Mouse (Mus musculus) mesoderm, embryonic 11.5 days (tissue): ENCODE measurements around the gene Gm9857.

Source experiments
- DNase-seq: peaks from one replicate; pipeline ENCODE4 v3.0.0-alpha.2; 2012; ENCODE audit warnings: low read depth, low spot score

Gene Gm9857

DNA sequence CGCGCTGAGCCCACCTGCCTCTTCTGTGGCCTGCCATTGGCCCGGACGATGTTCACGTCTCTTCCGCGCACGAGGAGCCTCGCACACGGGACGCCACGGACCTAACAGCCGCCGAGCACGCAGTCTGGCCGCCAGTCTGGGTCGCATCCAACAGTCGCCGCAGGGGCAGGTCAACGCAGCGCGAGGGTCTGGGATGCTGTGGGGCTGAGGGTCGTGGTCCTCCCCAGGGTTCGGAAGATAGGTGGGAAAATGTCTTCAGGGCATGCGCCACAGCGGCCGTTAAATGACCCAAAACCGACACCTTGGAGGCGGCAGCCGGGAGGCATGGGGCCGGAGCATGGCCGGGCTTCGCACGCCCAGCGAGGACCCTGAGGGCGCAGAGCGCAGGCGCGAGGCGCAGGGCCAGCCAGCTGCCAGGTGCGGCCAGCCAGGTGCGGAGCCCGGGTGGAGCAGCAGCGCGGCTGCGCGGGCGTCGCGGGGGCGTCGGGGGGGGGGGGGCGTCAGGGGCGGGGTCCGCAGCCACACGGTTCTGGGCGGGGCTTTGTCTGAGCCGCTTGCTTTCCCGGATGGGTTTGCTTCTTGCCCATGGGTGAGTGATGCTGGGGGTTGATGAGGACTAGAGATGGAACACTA lies at the start of gene Gm9857:
TSS of gene Gm9857 (minus strand) at position 445 of the 633 bp plus-strand sequence.
- peak; percentile 28 for DNase-seq

DNA sequence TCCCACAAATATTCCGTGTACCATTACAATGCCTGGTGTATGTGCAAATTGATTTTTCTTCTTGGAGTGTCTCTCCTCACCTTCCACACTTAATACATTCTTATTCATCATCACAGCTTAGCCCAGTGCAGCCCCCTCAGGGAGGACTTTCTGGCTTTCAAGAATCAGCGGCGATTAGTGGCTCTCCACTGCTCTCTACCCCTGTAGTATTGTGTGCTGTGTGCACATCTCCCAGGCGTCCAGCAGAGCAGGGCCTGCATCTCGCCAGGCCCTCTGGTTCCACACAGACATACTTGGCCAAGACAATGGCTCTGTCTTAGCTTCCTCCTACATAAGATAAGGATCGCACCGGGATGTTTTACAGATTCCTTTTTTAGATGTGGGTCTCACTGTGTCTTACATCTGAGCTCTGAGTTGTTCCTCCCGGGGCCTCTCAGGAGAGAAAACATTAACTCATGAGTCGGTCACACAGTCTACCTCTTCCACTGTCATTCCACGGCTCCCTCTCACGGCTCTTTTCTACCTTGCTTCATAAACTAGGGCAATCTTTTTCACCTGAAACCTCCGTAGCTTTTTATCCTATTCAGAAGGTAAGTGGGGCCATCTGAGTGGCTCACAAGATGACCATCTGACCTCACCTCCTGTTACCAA lies 46.9 kb upstream of the Gm9857 start:
- no peak for DNase-seq

DNA sequence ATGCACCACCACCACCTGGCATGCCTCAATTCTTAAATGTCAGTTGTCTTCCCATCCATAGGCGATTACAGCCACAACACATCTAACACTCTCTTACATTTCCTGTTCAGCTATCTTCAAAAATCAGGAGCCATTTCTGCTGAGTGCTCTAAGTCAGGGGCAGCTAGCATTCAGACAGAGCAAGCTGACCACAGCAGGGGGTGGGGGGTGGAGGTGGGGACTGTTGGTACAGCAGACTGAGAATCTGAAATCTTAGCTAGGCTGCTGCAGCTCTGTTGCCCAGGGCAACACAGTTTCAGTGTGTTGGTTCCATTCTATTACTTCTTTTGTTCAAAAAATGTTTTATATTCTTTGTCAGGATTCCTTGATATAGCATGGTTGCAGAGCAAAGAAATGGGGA lies 46.3 kb upstream of the Gm9857 start:
- no peak for DNase-seq

DNA sequence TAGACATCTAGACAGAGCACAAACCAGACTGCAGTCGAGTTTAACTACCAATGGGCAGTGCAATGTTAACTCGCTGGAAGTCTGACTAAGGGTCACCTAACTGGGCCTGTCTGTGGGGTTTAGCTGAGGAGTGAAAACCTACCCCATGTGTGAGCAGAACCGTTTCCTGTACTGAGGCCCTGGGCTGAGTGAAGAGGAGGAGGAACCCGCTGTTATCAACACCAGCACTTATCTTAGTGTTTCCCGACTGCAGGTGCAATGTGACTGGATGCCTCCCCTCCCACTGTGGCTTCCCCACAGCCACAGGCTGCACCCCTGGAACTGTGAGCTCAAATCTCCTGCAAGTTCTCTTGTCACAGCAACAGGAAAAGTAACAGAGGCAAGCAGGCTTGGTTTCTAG lies 43.7 kb upstream of the Gm9857 start:
- DNase-seq, result no peak

DNA sequence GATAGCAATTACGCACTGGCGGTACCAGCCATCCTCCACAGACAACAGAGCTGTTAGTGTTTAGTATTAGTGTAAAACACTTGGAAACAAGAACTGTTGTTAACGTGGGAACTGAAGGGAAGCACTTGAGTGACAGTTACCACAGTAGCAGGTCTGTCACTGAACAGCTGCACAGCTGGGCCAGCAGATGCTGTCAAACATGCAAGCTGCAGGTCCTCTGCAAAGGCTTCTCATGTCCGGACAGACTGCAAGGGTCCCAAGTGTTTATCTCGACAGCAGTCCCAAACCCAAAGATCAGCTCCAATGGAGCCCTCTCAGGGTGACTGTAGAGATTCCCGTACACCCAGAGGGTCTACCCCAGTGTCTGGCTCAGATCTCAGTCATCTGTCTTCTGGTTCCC lies 41.7 kb upstream of the Gm9857 start:
- no peak for DNase-seq

DNA sequence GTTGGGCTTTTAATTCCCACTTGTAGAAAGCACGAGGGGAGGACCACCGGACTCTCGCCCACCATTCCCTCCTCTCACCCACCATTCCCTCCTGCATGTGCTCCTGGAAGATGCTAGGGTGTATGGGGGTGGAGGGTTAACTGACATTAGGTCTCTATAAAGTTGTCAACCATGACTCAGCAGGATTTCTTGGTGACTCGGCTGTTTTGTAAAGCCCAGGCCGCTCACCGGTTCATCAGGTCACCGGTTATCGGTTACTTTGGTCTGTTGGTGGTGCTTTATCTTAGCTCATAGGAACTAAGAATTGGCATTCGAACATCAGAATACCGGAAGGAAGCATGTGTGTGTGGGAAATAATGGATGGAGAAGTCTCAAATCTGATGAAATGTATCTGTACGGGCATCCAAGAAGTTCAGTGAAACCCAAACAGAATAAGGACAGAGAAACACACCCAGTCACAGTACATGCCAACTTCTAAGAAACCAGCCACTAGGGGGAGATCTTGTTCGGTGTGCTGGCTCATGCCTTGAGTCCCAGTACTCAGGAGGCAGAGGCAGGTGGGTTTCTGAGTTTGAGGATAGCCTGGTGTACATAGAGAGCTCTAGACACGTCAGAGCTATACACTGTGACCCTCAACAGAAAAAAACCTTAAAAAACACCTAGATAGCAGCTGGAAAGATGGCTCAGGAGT lies 37.2 kb upstream of the Gm9857 start:
- DNase-seq, result no peak

DNA sequence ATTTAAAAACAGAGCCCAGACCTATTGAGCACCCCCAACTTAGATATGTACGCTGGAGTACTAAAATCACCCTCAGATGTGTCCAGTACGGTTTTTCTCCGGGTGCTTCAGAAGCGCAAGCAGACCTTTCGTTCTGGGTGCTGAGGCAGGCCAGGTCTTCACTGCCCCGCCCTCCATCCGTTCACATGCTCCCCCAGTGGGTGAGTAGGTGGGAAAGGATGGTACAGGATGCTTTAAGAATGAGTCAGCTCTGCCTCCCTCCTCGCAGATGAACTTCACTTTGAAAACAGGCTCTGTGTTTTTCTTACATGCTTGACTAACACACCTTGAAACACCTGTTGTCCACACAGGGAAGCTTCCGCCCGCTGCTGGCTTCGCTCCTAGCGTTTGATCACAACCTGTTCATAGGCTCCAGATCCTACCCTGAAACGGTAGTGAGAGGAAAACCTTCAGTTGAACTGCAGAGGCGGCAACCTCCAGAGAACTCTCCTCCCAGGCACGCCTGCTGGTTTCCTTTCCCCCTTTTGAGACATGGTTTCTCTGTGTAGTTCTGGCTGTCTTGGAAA lies 34.8 kb upstream of the Gm9857 start:
- no peak for DNase-seq

DNA sequence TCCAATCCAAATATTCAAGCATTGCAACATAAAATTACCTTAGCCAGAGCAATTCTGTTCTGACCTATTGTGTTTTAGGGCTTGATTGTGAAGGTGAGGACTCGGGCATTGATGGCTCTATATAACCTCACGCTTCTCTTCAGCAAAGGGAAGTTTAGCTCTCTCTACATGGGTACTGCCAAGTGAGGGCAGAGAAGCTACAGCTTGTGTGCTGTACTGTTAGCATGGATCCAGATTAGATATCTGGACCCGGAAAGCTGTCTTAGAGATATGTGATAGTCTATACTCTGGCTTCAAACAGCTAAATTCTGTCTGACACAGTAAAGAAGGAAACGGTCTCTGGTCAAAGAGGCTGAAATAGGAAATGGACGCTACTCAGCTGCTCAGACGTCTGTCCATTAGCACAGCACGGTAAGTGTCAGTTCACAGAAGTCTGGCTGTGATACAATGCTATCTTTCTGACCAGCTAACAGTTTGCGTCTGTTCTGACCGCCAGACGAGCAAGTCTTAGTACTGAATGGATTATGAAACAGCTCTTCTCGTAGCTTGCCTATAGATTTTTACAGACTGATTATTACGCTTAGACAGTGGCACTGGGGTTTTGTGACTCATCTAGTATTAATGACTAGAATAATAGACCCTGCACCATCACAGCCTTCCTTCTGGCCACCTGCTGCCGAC lies 33.9 kb upstream of the Gm9857 start:
- DNase-seq, result no peak

DNA sequence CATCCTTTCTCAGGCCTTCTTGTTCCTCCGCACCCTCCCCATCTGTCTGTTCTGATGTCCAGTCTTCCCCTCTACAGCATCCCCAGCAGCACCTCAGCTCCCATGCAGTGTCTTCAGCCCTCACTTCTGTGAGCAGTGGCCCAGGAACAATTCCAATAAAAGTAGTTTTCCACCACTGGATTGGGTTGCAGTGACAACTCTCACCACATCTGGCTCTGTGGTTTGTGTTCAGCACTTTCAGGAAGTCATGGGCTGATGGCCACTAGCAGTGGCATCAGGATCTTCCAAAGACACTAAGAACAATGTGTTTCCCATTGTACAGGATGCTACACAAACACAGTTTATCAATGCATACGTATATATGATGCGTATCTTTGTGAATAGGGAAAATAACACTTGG lies 25.8 kb upstream of the Gm9857 start:
- DNase-seq, result no peak

DNA sequence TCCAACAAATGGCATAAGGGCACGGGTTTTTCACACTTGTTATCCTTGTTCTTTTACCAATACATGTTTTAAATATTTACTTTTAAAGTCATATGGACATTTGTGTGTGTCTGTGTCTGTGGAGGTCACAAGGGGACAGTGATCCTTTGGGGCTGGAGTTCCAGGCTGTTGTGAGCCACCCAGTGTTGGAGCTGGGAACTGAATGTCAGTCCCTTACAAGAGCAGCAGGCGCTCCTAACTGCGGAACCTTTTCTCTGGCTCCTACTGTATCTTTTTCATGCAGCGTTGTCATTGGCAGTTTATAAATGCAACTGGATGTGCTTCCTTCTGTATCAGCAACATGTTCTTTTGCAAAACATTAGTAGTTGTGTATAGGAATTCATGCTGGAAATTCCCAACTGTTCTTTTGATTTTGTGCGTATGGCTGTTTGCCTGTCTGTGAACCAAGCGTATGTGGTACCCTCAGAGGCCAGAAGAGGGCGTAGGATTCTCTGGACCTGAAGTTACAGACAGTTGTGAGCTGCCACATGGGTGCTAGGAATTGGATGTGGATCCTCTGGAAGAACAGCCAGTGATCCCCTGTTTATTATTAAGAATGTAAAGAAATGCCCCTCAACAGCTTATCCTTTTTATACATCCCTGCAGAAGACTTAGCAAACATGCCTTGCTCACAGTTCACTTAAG lies 24.3 kb upstream of the Gm9857 start:
- no peak for DNase-seq

DNA sequence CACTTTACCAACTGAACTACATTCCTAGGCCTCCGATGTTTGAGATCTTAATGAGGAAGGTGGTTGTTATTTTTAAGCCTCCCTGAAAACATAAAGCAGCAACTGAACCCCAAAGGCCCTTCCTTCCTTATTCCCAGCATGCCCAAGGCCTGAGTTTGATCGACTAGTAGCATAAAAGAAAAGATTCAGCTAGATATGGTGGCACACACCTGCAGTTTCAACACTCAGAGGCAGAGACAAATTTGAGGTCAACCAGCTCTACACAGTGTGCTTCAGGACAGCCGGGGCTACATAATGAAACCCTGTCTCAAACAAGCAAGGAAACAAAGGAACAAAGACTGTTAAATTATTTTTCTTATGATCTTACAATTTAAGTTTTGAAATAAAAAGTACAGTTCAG lies 23.5 kb upstream of the Gm9857 start:
- DNase-seq, result no peak

DNA sequence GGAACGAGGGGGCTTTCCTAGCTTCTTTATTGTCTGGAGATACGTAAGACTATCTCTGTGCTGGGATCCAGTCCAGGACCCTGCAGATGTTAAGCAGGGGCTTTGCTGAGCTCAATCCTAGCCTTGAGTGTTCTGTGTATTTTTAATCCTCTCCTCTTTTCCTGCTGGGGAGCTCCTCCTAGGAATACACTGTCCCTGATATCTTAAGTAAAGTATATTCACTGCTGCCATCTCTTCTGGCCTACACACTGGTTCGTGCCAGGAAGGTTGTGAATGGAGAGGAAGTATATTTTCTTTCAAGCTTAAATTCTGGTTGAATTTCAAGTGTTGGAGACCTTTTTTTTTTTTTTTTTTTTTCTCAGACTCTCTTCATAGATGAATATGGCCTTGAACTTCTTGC lies 23.0 kb upstream of the Gm9857 start:
- DNase-seq, result no peak

DNA sequence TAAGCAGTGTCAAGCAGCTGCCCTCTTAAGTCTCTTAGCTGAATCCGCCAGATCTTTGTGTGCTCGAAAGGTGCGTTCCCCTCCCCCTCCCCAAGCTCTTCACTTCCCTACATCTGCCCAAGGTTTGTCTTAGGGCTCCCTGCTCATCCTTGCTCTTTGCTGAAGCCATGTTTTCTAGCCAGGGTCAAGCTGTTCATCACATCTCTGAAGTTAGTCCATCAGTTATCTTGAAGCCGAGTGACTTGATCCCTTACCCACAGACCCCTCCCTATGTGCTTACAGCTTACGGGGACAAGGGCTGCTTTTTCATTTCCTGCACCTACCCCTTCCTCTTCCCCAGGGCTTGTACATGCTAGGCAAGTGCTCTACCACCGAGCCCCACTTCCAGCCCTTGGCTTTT lies 21.4 kb upstream of the Gm9857 start:
- no peak for DNase-seq

DNA sequence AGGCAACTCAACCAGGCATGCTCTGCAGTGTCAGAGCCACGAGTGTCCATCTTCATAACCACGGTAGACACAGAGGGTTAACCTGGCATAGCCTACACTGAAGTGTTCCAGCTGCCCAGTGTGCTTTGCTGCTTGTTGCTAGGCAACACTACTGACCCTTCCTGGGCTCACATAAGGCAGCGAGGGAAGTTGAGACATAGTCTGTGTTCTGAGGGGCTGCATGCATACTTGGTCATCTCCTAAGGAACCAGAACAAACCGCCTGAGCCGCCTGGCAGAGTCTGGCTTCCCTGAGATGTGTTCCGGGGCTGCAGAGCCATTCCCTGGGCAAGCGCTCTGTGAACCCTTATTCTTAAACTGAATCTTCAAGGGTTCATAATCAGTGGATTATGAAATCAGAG lies 21.0 kb upstream of the Gm9857 start:
- DNase-seq, result peak; percentile 60

DNA sequence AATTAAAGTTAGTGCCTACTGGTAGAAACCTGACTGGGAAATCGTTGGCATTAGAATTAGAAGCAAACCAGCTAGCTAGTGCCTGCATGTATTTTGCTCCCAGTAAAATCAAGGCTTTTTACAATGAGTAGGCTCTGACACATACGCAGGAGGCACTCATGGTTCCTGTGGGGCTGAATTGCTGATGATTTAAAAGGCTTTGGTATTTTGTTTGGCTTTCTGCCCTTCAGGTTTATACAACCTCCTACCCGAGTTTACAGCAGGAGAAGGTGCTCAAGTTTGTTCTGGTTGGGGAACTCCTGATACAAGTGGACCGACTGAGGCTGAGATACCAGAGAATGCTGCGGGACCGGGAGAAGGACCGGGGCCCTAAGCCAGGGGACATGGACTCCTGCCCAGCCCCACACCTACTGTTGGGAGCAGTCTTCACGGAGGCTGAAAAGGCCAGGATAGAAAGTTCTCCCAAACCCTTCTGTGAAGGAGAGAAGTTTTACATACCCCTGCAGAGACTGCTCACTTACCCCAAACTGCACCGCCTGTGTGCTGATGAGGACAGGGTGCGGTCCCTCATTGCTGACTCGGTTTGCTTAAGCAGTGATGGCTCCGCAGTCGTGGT lies 19.5 kb upstream of the Gm9857 start:
- DNase-seq, result no peak

DNA sequence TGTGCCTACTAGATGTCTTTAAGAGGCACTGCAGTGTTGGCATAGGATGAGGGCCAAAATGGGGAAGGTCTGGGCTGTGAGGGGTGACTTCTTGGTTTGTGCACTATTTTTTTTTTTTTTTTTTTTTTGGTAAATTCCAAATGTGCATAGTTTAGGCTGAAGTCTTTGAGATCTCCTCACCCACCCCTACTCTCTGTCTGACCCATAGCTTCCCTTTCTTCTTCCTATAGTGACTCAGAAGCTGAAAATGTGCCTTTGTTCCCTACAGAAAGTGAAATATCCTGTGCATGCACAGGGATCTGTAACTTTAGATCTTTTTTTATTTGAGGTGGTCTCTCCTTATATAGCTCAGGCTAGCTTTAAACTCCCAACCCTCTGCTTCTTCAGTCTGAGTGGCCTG lies 17.7 kb upstream of the Gm9857 start:
- no peak for DNase-seq

DNA sequence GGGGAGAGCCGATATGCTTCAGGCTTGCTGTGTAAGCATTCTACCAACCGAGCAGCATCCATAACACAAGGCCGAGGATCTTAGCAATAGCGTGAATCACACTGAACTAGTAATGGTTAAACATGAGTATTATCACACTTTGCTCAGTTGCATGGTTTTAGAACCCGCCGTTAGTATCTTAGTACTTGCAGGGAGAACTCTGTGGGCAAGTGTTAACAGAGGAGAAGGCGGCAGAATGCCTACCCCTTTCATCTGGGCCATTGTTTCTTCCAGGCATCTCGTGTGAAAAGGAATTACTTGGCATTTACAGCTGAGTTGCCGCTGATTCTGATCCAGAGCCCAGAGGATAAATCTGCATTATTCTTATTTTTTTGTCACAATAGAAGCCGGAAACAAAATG lies 751 bp upstream of the Gm9857 start:
- DNase-seq, result no peak

DNA sequence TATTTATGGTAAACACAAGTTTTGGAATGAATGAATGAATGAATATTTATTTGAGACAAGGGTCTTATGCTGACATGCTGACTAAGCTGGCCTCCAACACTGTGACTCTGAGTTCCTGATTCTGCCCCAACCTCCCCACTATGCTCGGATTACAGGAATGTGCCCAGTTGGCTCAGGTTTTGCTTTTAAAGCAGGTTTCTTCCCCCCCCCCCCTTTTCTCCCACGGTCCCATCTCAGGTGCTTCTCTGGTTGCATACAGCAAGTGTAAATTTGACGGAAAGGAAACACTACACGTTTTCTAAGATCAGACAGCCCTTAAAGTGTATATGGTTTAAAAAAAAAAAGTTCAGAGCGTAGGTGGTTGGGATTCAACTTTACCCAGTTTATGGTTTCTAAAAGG lies 672 bp downstream of the Gm9857 start, which contains the start of gene Henmt1:
TSS of gene Henmt1 (plus strand) at position 301 of the 400 bp plus-strand sequence.
- no peak for DNase-seq

DNA sequence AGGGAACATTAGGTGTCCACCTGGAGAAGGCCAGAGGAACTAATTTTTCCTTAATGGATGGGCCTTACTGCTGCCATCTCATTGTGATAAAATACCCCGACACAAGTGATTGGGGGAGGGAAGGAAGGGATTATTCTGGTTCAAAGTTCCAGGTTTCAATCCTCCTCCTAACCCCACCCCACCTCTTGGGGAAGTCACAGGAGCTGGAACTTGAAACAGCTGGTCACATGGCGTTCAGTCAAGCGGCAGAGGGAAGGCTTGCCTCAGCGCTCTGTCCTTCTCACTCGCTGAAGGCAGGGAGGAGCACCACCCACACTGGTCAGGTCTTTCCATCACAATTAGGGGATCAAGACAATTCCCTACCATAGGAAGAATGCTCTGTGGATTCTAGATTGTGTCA lies 1.6 kb downstream of the Gm9857 start:
- no peak for DNase-seq

DNA sequence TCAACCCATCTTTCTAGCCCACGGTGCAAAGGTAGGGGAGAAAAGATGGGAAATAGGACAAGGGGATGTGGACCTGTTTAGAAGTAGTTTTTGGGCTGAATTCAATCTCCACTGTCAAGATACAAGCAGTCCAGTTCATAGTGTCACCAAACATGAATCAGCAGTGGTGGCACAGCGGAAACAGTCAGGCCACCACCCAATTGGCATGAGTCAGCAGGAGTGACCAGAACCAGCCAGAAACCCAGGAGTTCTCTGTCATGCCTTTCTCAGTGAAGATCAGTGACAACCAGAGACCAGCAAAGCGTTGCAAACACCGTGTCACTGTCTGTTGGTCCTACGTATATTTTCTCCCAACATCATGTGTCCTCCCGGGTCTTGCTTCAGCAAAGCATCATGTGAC lies 6.7 kb downstream of the Gm9857 start:
- DNase-seq, result no peak

DNA sequence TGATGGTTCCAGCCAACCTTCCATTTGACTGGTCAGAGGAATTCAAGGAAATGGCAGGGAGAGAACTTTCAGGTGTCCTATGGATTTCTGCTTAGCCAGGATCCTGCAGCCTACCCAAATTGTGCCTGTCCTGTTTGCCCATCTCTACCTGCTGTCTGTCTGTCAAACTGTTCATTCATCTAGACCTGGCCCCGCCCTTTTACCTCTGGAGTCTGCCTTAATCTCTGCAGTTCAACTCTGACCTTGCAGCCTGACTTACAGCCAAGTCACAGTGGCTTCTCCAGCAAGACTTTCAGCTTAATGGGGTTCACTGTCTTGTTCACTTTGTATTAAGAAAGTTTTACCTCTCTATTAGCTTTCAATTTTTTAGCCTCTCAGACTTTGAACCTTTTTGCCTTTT lies 13.9 kb downstream of the Gm9857 start:
- DNase-seq, result no peak
